Mouse (Mus musculus) forebrain, embryonic 14.5 days (tissue): ENCODE data around the gene Rpl29. TPM values are rescaled to one million over a fixed set of nuclear protein-coding genes. Genes with fewer than 3 reads are reported as not detected.
A peak's percentile ranks its signal among the peaks of the same experiment; 100 is the strongest.

Experiments used
- ATAC-seq: fragments of 200-750 bp; cut with Nextera tagmentation; 2 replicates; pipeline ENCODE4 v1.8.0; 2017; ENCODE audit warnings: mild to moderate bottlenecking, moderate library complexity
- DNase-seq: peaks from one replicate; pipeline ENCODE4 v3.0.0-alpha.2; 2015; ENCODE audit warnings: low spot score
- H3K27ac ChIP-seq: fragments of 300-500 bp; sonication (generic); 2 replicates; pipeline ENCODE4 v1.5.1; 2014; ENCODE audit warnings: low read depth, mild to moderate bottlenecking, control low read depth, low read length, moderate library complexity
- H3K27me3 ChIP-seq: fragments of 300-500 bp; sonication (generic); replicated peaks from 2 replicates; pipeline ENCODE4 v1.6.1; 2014; ENCODE audit warnings: low read length, control low read depth, mixed read lengths; ENCODE audit not compliant: control insufficient read depth, insufficient read depth
- H3K36me3 ChIP-seq: fragments of 300-500 bp; sonication (generic); 2 replicates; pipeline ENCODE4 v1.6.1; 2014; ENCODE audit warnings: low read length, control low read depth; ENCODE audit not compliant: control insufficient read depth, insufficient read depth
- H3K4me1 ChIP-seq: fragments of 300-500 bp; sonication (generic); 2 replicates; pipeline ENCODE4 v1.6.1; 2014; ENCODE audit warnings: antibody characterized with exemption, low read length, control low read depth; ENCODE audit not compliant: control insufficient read depth, insufficient read depth
- H3K4me2 ChIP-seq: fragments of 300-500 bp; sonication (generic); 2 replicates; pipeline ENCODE4 v1.6.1; 2014; ENCODE audit warnings: mild to moderate bottlenecking, control low read depth, low read length
- H3K4me3 ChIP-seq: fragments of 300-500 bp; sonication (generic); 2 replicates; pipeline ENCODE4 v1.5.1; 2014; ENCODE audit warnings: low read depth, low read length, control low read depth
- H3K9ac ChIP-seq: fragments of 300-500 bp; sonication (generic); 2 replicates; pipeline ENCODE4 v1.6.1; 2014; ENCODE audit warnings: mild to moderate bottlenecking, low read length, control low read depth, moderate library complexity
- H3K9me3 ChIP-seq: fragments of 300-500 bp; sonication (generic); replicated peaks from 2 replicates; pipeline ENCODE4 v1.6.1; 2016; ENCODE audit warnings: low read length, control low read depth, mixed read lengths; ENCODE audit not compliant: control insufficient read depth
- WGBS: fragments of 180-500 bp; shearing (Covaris S2); extraction: QIAGEN DNeasy Blood & Tissue Kit; methylation state at CpG from one replicate; pipeline ENCODE4 v1.1.7; 2014; 5-methylcytosine and 5-hydroxymethylcytosine counted together
- polyA plus RNA-seq: library from polyadenylated mRNA; unstranded; fragments of >200 nt; fragmentation: Nextera tagmentation; extraction: Ambion mirVana; gene quantifications from 2 replicates; pipeline ENCODE4 v1.2.1, GENCODE M21; 2014

Rpl29 gene
- polyA plus RNA-seq, 1 experiment from 2014 or later, result 924 TPM

GRCm38 (mm10) chr9:106476924-106477484 is 47.8 kb downstream of the Rpl29 start, which contains the start of gene Parp3:
TSS of gene Parp3 (minus strand) at chr9:106476949.
- no peaks in the 10 kb centered on the region for H3K27me3 ChIP-seq
- H3K36me3 ChIP-seq, result peaks cover 21% of the 10 kb centered on the region
- H3K4me2 ChIP-seq, result peak within 1 kb of the TSS; percentile 75
- no peak within 1 kb of the TSS for H3K27ac ChIP-seq
- ATAC-seq (peak; percentile 99), DNase-seq (peak; percentile 100)
- no peaks in the 10 kb centered on the region for H3K9me3 ChIP-seq
- peak within 1 kb of the TSS; percentile 66 for H3K4me3 ChIP-seq
- H3K4me1 ChIP-seq, result peaks cover 7% of the 10 kb centered on the region; the same call in 1 of the 2 replicates
- under 1% methylated on average over 41 of the region's 41 CpGs for WGBS
- H3K9ac ChIP-seq, result peak within 1 kb of the TSS; percentile 58

DNA sequence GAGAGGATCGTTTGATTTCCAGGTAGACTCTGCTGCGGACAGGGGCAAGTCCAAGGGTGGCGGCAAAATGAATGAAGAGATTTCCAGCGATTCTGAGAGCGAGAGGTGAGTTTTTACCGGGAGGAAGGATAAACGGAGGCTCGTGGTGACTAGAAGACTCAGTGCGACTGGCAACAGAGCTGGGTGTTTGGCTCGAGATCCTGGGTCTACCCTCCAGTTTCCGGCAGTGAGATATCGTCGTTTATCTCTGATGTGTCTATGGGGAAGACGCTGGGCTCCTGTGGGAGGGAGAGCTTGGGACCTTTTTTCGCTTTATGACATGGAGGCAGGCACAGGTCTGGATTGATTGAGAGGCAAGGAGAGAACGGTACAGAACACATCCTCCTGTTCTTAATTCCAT is 48.4 kb downstream of the Rpl29 start:
- Histone ChIP-seq H3K9ac (peak overlapping the region; percentile 58), H3K27ac (no peak overlapping the region), H3K9me3 (no peaks in the 10 kb centered on the region), H3K4me2 (peak overlapping the region; percentile 75), H3K4me1 (peaks cover 7% of the 10 kb centered on the region; the same call in 1 of the 2 replicates), H3K27me3 (no peaks in the 10 kb centered on the region), H3K4me3 (peak overlapping the region; percentile 66), H3K36me3 (peaks cover 24% of the 10 kb centered on the region)
- no peak for DNase-seq
- 4% methylated on average over 16 of the region's 16 CpGs for WGBS
- ATAC-seq, result no peak; the same call in 1 of the 2 replicates

DNA sequence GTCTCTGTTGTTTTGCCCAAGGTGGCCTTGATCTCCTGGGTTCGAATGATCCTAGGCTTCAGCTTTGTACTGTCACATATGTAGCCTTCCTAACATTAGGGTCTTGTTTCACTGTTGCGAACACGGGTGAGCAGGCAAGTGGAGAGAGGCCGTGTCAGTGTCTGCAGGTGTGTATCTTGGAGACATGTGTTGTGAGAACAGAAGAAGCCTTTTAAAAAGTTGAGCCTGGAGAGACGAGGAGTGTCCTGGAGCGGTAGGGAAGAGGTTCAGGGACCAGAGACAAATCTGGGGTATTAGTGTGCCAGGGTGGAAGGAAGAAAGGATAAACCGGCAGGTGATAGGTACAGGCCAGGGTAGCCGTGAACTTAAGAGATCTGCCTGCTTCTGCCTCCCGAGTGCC is 48.8 kb downstream of the Rpl29 start:
- peak overlapping the region; percentile 75 for H3K4me2 ChIP-seq
- H3K27me3 ChIP-seq, result no peaks in the 10 kb centered on the region
- peak overlapping the region; percentile 58 for H3K9ac ChIP-seq
- DNase-seq (no peak), ATAC-seq (no peak)
- peaks cover 29% of the 10 kb centered on the region for H3K36me3 ChIP-seq
- no peak overlapping the region for H3K27ac ChIP-seq
- 84% methylated on average over 9 of the region's 9 CpGs for WGBS
- H3K4me1 ChIP-seq, result peaks cover 7% of the 10 kb centered on the region; the same call in 1 of the 2 replicates
- no peaks in the 10 kb centered on the region for H3K9me3 ChIP-seq
- peak overlapping the region; percentile 66 for H3K4me3 ChIP-seq

DNA sequence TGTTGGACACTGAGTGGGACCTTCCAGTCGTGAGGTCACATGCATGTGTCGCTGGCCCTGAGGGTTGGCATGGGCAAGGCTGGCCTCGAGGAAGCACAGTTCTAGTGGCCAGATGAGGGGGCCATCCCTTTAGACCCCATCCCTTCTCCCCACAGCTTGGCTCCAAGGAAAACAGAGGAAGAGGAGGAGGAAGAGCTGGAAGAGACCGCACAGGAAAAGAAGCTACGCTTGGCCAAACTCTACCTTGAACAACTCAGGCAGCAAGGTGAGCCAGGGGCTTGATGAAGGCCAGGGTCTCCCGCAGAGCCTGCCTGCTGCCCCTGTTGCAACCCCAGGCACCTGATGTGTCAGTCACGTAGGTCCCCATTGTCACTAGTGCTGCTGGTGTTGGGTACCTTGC is 51.3 kb downstream of the Rpl29 start:
- Histone ChIP-seq H3K4me2 (no peak overlapping the region), H3K27me3 (no peaks in the 10 kb centered on the region), H3K27ac (no peak overlapping the region), H3K9ac (no peak overlapping the region), H3K9me3 (no peaks in the 10 kb centered on the region), H3K4me3 (no peak overlapping the region), H3K4me1 (peaks cover 7% of the 10 kb centered on the region; the same call in 1 of the 2 replicates), H3K36me3 (peaks cover 51% of the 10 kb centered on the region)
- ATAC-seq, result no peak
- WGBS, result 96% methylated on average over 7 of the region's 7 CpGs
- DNase-seq, result no peak

GRCm38 (mm10) chr9:106481075-106481474 is 51.8 kb downstream of the Rpl29 start:
- Histone ChIP-seq H3K4me3 (no peak overlapping the region), H3K9ac (no peak overlapping the region), H3K36me3 (peaks cover 57% of the 10 kb centered on the region), H3K4me1 (peaks cover 7% of the 10 kb centered on the region; the same call in 1 of the 2 replicates), H3K9me3 (no peaks in the 10 kb centered on the region), H3K27me3 (no peaks in the 10 kb centered on the region), H3K4me2 (no peak overlapping the region), H3K27ac (no peak overlapping the region)
- DNase-seq (no peak), ATAC-seq (no peak)
- 95% methylated on average over 15 of the region's 15 CpGs for WGBS

Other genes with a start within 250 kb of the Rpl29 start
- 10.3 and 10.7 TPM in 2 replicates for gene Ppm1m, start 229.7 kb upstream of the Rpl29 start, polyA plus RNA-seq
- gene Twf2, start 226.3 kb upstream of the Rpl29 start, polyA plus RNA-seq, result 57.5 and 64.7 TPM in 2 replicates
- gene Tlr9, start 206.9 kb upstream of the Rpl29 start, polyA plus RNA-seq, result not detected in 2 replicates
- gene Alas1, start 180.8 kb upstream of the Rpl29 start, polyA plus RNA-seq, result 91.5 and 110 TPM in 2 replicates
- 11.8 and 12.1 TPM in 2 replicates for gene Poc1a, start 148.4 kb upstream of the Rpl29 start, polyA plus RNA-seq
- gene Dusp7, start 60.8 kb upstream of the Rpl29 start, polyA plus RNA-seq, result 10.2 and 11.3 TPM in 2 replicates
- 29.4 and 36.8 TPM in 2 replicates for gene Acy1, start 8.9 kb downstream of the Rpl29 start, polyA plus RNA-seq
- 5.5 and 5.9 TPM in 2 replicates for gene Abhd14b, start 18.0 kb downstream of the Rpl29 start, polyA plus RNA-seq
- gene Abhd14a, start 18.2 kb downstream of the Rpl29 start, polyA plus RNA-seq, result 51.9 and 60.2 TPM in 2 replicates
- gene Pcbp4, start 23.8 kb downstream of the Rpl29 start, polyA plus RNA-seq, result 199 and 226 TPM in 2 replicates
- 0.56 and 0.89 TPM in 2 replicates for gene Gpr62, start 36.5 kb downstream of the Rpl29 start, polyA plus RNA-seq
- gene Rrp9, start 46.5 kb downstream of the Rpl29 start, polyA plus RNA-seq, result 45.6 and 48.9 TPM in 2 replicates
- 0.63 and 0.72 TPM in 2 replicates for gene Parp3, start 47.5 kb downstream of the Rpl29 start, polyA plus RNA-seq
- gene Iqcf1, start 70.5 kb downstream of the Rpl29 start, polyA plus RNA-seq, result not detected in 2 replicates
- not detected in 2 replicates for gene Iqcf5, start 85.1 kb downstream of the Rpl29 start, polyA plus RNA-seq
- not detected in 2 replicates for gene Iqcf3, start 132.2 kb downstream of the Rpl29 start, polyA plus RNA-seq
- gene Iqcf4, start 141.5 kb downstream of the Rpl29 start, polyA plus RNA-seq, result not detected in 2 replicates
- not detected in 2 replicates for gene Iqcf6, start 197.1 kb downstream of the Rpl29 start, polyA plus RNA-seq
- gene Grm2, start 226.6 kb downstream of the Rpl29 start, polyA plus RNA-seq, result 6.7 and 10.4 TPM in 2 replicates